ENCODE assay signal across 16 mouse cellular contexts in genomic region chr13:58008038-58008364, GRCm38 (mm10).
DNase-seq lines count a peak whose midpoint lies in the region; ATAC-seq and TF ChIP-seq lines count a peak whose summit lies in the region.
"Had no signal": no experiment of that assay in that cellular context is flagged by ENCODE, and none has a peak within 500 bp of the region (broad histone marks: within the 10 kb centered on the region; RNA-seq: fewer than 3 reads in every experiment).

No protein-coding gene starts in this region.

- no peaks in the 10 kb centered on the region for H3K36me3 ChIP-seq in embryonic facial prominence, embryonic 15.5 days
- H3K36me3 ChIP-seq in embryonic facial prominence, embryonic 10.5 days (replicated peaks): no peaks in the 10 kb centered on the region
- no peaks in the 10 kb centered on the region for H3K36me3 ChIP-seq in lung, postnatal 0 days (ENCODE audit: insufficient read depth, low read length)
- H3K36me3 ChIP-seq in heart, postnatal 0 days (replicated peaks; ENCODE audit: control insufficient read depth, insufficient read depth, low read length): peaks cover 21% of the 10 kb centered on the region
- no peaks in the 10 kb centered on the region for H3K36me3 ChIP-seq in stomach, embryonic 16.5 days (ENCODE audit: control insufficient read depth, insufficient read depth, low read length)

- TF ChIP-seq CTCF in lung, postnatal 0 days (IDR thresholded peaks at IDR 0.05): no peak
- no peak for TF ChIP-seq CTCF in heart, postnatal 0 days (IDR thresholded peaks at IDR 0.05; ENCODE audit: low read depth)

- H3K27ac ChIP-seq in embryonic facial prominence, embryonic 15.5 days (replicated peaks): no peak overlapping the region
- H3K27ac ChIP-seq in embryonic facial prominence, embryonic 10.5 days (replicated peaks): no peak overlapping the region
- no peak overlapping the region; the same call in 1 of the 2 replicates for H3K27ac ChIP-seq in lung, postnatal 0 days (ENCODE audit: low read length)
- peak overlapping the region; percentile 21 for H3K27ac ChIP-seq in heart, postnatal 0 days (ENCODE audit: low read depth)
- peak overlapping the region; percentile 7; the same call in 1 of the 2 replicates for H3K27ac ChIP-seq in stomach, embryonic 16.5 days (ENCODE audit: low read length)
- H3K27ac ChIP-seq: midbrain, embryonic 12.5 days had no signal

- no peaks in the 10 kb centered on the region for H3K27me3 ChIP-seq in embryonic facial prominence, embryonic 15.5 days
- H3K27me3 ChIP-seq in embryonic facial prominence, embryonic 10.5 days (replicated peaks; ENCODE audit: low read depth, poor library complexity, severe bottlenecking): no peaks in the 10 kb centered on the region
- H3K27me3 ChIP-seq in lung, postnatal 0 days (replicated peaks; ENCODE audit: insufficient read depth, low read length): no peaks in the 10 kb centered on the region
- no peaks in the 10 kb centered on the region for H3K27me3 ChIP-seq in heart, postnatal 0 days (ENCODE audit: control insufficient read depth, insufficient read depth, low read length)
- H3K27me3 ChIP-seq in stomach, embryonic 16.5 days (ENCODE audit: control insufficient read depth, insufficient read depth, low read length): no peaks in the 10 kb centered on the region
- H3K27me3 ChIP-seq: CH12.LX; midbrain, embryonic 12.5 days had no signal

- H3K9me3 ChIP-seq in embryonic facial prominence, embryonic 15.5 days (replicated peaks): no peaks in the 10 kb centered on the region
- no peaks in the 10 kb centered on the region for H3K9me3 ChIP-seq in embryonic facial prominence, embryonic 10.5 days
- H3K9me3 ChIP-seq in lung, postnatal 0 days (ENCODE audit: low read length): no peaks in the 10 kb centered on the region
- no peaks in the 10 kb centered on the region for H3K9me3 ChIP-seq in heart, postnatal 0 days (replicated peaks; ENCODE audit: control insufficient read depth, low read length)
- no peaks in the 10 kb centered on the region for H3K9me3 ChIP-seq in stomach, embryonic 16.5 days (replicated peaks; ENCODE audit: control insufficient read depth, low read length)
- H3K9me3 ChIP-seq: midbrain, embryonic 12.5 days had no signal

- no peaks in the 10 kb centered on the region for H3K4me1 ChIP-seq in embryonic facial prominence, embryonic 15.5 days
- peaks cover 20% of the 10 kb centered on the region for H3K4me1 ChIP-seq in embryonic facial prominence, embryonic 10.5 days
- no peaks in the 10 kb centered on the region for H3K4me1 ChIP-seq in lung, postnatal 0 days (ENCODE audit: insufficient read depth, low read depth, low read length)
- H3K4me1 ChIP-seq in heart, postnatal 0 days (ENCODE audit: control insufficient read depth, insufficient read depth): no peaks in the 10 kb centered on the region
- H3K4me1 ChIP-seq in stomach, embryonic 16.5 days (ENCODE audit: control insufficient read depth, insufficient read depth, low read length): peaks cover 7% of the 10 kb centered on the region; the same call in 1 of the 2 replicates

- 0 out of 2 replicates have a peak, but pooled peaks have one; percentile 31 for ATAC-seq in embryonic facial prominence, embryonic 15.5 days (ENCODE audit: insufficient number of reproducible peaks, low FRiP score, low TSS enrichment, low read depth)
- ATAC-seq in lung, postnatal 0 days: peak; percentile 27
- peak; percentile 59 for ATAC-seq in heart, postnatal 0 days (ENCODE audit: insufficient read depth, low read depth)
- peak; percentile 3; the same call in 1 of the 2 replicates for ATAC-seq in stomach, embryonic 16.5 days (ENCODE audit: insufficient read depth, low FRiP score)
- ATAC-seq: forebrain, postnatal 0 days; inflammation-experienced regulatory T-cells, adult 6 months had no signal

- H3K4me2 ChIP-seq in embryonic facial prominence, embryonic 15.5 days (replicated peaks): no peak overlapping the region
- H3K4me2 ChIP-seq in lung, postnatal 0 days (replicated peaks; ENCODE audit: low read depth, low read length): no peak overlapping the region
- no peak overlapping the region for H3K4me2 ChIP-seq in heart, postnatal 0 days (ENCODE audit: low read depth, low read length)
- no peak overlapping the region for H3K4me2 ChIP-seq in stomach, embryonic 16.5 days (ENCODE audit: low read depth, low read length)
- H3K4me2 ChIP-seq: midbrain, embryonic 12.5 days had no signal

- DNase-seq in embryonic facial prominence, embryonic 10.5 days (ENCODE audit: low spot score): no peak
- no peak for DNase-seq in lung, postnatal 0 days (ENCODE audit: low spot score)
- no peak for DNase-seq in lung, postnatal 10 days
- DNase-seq in heart, postnatal 0 days (ENCODE audit: low spot score): peak; percentile 60
- DNase-seq in frontal cortex, postnatal 10 days (ENCODE audit: low spot score in 2 of 2): no peak
- no peak for DNase-seq in kidney, postnatal 36 days
- DNase-seq: cerebellum, adult 2 months; forebrain, postnatal 0 days; thymus, postnatal 4 days had no signal

- no peak overlapping the region for H3K4me3 ChIP-seq in embryonic facial prominence, embryonic 15.5 days (replicated peaks)
- H3K4me3 ChIP-seq in embryonic facial prominence, embryonic 10.5 days: no peak overlapping the region
- no peak overlapping the region for H3K4me3 ChIP-seq in lung, postnatal 0 days (ENCODE audit: low read depth, low read length)
- no peak overlapping the region for H3K4me3 ChIP-seq in heart, postnatal 0 days (ENCODE audit: low read depth, low read length)
- H3K4me3 ChIP-seq in stomach, embryonic 16.5 days (replicated peaks; ENCODE audit: low read length): no peak overlapping the region
- H3K4me3 ChIP-seq: erythroblast, embryonic 14.5 days; midbrain, embryonic 12.5 days; myocyte had no signal

- TF ChIP-seq EP300 in lung, postnatal 0 days (IDR thresholded peaks at IDR 0.05): no peak
- no peak for TF ChIP-seq EP300 in heart, postnatal 0 days (IDR thresholded peaks at IDR 0.05; ENCODE audit: low read depth)

- 78% methylated on average over 5 of the region's 5 CpGs for WGBS in embryonic facial prominence, embryonic 15.5 days
- whole genome bisulfite sequencing in embryonic facial prominence, embryonic 10.5 days: 89% methylated on average over 5 of the region's 5 CpGs
- 57% methylated on average over 5 of the region's 5 CpGs for WGBS in lung, postnatal 0 days
- WGBS in heart, postnatal 0 days: 33% methylated on average over 5 of the region's 5 CpGs
- 82% methylated on average over 5 of the region's 5 CpGs for WGBS in stomach, embryonic 16.5 days

- H3K9ac ChIP-seq in embryonic facial prominence, embryonic 15.5 days: no peak overlapping the region
- no peak overlapping the region for H3K9ac ChIP-seq in lung, postnatal 0 days (replicated peaks; ENCODE audit: low read depth)
- no peak overlapping the region for H3K9ac ChIP-seq in heart, postnatal 0 days (replicated peaks; ENCODE audit: low read depth, low read length)
- no peak overlapping the region for H3K9ac ChIP-seq in stomach, embryonic 16.5 days (ENCODE audit: low read length)
- H3K9ac ChIP-seq: forebrain, postnatal 0 days; midbrain, embryonic 12.5 days had no signal

Comparison
In these comparisons a context has a peak if more than half of its experiments do, and no peak if none do; other contexts are left out.
1. ATAC-seq: peak in every context shown above with its lines; median percentile 59 in heart, postnatal 0 days; 31 in embryonic facial prominence, embryonic 15.5 days; 27 in lung, postnatal 0 days; 3 in stomach, embryonic 16.5 days.
2. H3K27ac ChIP-seq: peak in heart, postnatal 0 days (single experiment) and stomach, embryonic 16.5 days (single experiment); none in embryonic facial prominence, embryonic 15.5 days (single experiment), embryonic facial prominence, embryonic 10.5 days (single experiment) and lung, postnatal 0 days (single experiment).